Mouse (Mus musculus) cerebellum, adult 18-20 months (tissue): ENCODE measurements around the gene Ate1.
A peak's percentile ranks its signal among the peaks of the same experiment; 100 is the strongest.
"Not testable (repeated sequence)": the region's sequence is repeated elsewhere in the genome, so short reads cannot be mapped to it uniquely, and the experiment has no call there.

Source experiments
- DNase-seq, 2 experiments: peaks; one replicate each; pipeline ENCODE4 v3.0.0; 2021

The Ate1 gene

DNA sequence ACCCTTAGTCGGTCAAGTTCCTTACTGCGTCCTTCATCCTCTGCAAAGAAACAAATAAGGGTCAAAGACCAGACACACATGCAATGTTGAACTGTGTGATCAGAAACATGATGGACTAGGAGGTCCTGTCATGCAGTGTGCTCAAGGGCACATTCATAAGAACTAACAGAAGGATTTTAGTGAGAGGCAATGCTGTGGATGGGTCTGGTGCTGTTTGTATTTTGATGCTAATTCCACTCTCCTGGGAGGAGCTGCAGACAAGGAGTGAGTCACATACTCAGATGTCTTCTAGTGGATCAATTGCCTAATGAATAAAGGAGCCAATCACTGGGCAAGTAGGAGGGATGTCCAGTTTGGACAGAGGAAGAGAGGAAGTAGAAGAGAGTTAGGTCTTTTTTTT, 125.5 kb downstream of the Ate1 start:
- DNase-seq: no peak

DNA sequence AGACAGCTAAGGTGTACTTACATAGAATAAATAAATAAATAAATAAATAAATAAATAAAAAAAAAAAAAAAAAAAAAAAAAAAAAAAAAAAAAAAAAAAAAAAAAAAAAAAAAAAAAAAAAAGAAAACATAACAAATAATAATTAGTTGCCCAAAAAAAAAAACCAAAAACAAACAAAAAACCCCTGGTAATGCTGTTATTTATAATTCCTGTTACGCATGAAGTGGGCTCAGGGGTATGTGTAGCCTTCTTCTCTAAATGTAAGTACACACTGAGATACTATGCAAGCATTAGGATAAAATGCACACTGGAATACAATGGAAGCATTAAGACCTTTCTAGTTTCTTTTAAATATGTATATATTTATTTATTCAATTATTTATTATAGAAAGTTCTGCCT, 130.1 kb downstream of the Ate1 start:
- DNase-seq: not testable (repeated sequence)

GRCm38 (mm10) chr7:130386308-130386707, 133.9 kb downstream of the Ate1 start:
- no peak for DNase-seq

DNA sequence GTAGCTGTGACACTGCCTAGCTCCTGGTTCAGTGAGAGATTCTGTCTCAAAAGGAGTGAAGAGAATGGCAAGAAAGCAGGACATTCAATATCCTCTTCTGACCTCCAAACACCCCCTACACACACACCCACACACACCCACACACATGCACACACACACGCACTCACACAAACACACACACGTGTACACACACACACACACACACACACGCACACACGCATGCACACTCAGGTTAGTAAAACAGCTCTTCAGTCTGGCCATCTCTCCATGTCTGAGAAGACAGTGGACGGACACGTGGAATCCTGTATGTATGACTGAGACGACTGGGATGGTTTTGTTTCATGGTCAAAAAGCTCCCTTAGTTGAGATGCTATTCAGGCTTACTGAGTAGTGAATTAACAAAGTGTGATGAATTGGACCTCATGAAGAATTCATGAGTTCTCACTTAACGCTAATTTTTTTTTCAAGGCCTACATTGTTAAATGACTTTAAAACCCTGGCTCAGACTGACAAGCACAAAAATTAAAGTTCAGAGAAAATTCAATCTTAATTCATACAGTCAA, 134.4 kb downstream of the Ate1 start:
- DNase-seq: no peak

DNA sequence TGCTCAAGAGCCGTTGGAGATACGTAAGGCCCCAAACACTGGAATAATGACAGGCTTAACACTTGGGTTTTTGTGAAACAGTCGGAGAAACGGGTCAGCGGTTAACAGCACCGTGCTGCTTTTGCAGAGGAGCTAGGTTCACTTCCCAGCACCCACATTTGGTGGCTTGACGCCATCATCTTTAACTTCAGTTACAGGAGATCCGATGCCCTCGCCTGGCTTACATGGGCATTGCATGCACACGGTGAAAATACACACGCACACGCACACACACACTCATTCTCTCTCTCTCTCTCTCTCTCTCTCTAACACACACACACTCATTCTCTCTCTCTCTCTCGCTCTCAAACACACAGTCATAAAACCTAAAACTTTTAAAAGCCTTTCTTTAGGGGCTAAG, 138.0 kb downstream of the Ate1 start:
- DNase-seq: no peak

DNA sequence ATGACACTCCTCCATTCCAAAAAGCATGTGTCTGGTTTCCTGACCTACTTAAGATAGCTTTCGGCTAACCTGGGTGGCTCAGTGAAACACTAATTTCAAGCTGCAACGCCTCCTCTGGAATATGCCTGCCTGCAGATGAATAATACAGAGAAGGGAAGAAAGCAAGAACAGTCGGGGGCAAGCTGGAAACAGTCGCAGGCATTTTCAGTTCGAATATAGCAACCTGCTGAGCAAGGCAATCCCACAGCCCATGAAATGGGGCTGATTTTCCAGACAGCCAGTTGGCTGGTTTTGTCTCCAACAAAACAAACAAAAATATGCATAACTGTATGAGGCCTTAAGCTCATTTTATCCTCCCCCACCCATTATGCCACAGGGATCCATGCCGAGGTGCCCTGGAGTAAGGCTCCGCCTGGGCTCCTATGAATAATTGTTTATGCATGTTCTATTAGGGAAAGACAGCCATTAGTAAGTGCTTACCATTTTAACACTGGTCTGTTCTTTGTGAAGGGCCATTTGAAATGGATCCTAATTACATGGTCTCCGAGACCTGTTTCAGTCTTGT, 138.7 kb downstream of the Ate1 start:
- no peak for DNase-seq

DNA sequence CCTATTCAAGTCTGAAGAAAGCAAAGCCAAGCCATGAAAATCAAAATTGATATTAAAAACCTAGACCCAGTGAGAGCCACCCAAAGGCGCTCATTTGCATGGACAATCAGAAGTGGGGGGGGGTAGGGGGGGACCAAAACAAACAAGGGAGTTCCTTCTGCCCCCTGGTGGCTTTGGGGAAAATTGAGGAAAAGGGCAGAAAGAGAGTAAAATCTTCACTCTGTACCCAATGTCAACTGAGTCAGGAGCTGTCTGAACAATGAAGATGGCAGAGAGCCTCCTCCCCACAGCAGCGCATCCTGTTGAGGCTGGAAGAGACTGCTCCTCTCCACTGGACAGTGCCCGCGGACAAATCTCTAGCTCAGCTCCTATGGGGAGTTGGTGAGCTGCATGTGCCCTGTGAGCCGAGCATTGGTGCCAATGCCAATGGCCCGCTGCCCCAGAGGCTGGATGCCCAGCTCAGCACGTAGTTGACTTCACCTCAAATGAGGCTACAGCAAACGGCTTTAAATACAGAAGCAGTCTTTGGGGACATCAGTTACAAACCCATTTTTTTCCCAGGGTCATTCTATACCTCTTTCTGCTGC, 139.3 kb downstream of the Ate1 start:
- peak; percentile 81 for DNase-seq

DNA sequence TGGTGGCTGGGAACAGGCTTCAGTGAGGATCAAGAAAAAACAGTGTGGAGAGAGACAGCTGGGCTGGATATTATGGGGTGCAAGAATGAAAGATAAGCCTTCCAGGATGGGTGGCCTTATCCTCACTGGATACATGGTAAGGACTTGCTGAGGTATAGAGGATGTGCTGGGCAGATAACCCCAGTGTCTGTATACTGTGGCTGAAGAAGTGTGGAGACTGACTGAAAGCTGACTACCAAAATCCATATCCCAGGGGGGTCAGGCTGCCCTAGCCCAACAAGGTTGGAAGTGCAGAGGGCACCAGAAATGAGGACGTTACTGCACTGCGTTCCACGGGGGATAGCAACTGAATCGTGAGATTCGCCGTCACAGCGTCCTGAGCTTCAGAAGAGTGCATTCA, 139.8 kb downstream of the Ate1 start:
- no peak for DNase-seq

- DNase-seq: no peak
Measured at GRCm38 (mm10) chr7:130379886-130380285, 140.3 kb downstream of the Ate1 start.

GRCm38 (mm10) chr7:130378308-130378707, 141.9 kb downstream of the Ate1 start:
- DNase-seq: no peak

GRCm38 (mm10) chr7:130374311-130374710, 145.9 kb downstream of the Ate1 start:
- no peak for DNase-seq

- no peak for DNase-seq
Measured at GRCm38 (mm10) chr7:130368827-130369641, 151.1 kb downstream of the Ate1 start.

DNA sequence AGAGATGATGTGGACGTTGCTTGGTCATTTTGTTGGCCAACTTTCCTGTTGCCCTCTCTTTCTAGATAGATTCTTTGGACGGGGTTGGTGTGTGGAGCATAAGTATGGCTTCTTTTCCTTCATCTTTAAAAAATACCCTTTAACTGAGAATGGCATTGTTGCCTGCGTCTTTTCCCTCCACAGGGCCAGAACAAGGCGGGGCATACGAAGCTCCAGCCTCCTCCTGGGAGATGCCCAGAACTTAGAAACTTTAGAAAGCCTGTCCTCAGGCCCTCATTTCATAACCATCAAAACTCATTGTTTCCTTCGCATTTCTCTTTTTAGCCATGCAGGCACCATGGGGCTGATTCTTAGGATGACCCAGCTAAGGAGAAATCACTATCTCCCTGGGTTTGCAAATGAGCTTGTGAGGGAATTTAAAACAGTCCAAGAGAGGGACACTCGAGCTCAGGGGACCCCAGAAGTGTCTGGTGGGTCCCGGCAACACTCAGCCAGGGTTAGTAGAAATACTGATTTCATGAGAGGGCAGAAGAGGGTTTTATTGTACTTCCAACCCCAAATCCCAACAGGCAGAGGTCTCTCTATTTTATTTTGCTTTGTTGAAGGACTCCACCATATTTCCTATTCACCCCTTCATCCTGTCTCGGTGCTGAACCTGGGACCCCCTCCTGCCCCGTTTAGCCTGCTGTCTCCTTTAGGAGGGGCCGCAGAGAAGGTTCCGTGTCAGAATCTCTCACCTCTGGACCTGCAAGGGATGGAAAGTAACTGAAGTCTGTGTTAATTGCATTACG, 151.9 kb downstream of the Ate1 start:
- no peak for DNase-seq

DNA sequence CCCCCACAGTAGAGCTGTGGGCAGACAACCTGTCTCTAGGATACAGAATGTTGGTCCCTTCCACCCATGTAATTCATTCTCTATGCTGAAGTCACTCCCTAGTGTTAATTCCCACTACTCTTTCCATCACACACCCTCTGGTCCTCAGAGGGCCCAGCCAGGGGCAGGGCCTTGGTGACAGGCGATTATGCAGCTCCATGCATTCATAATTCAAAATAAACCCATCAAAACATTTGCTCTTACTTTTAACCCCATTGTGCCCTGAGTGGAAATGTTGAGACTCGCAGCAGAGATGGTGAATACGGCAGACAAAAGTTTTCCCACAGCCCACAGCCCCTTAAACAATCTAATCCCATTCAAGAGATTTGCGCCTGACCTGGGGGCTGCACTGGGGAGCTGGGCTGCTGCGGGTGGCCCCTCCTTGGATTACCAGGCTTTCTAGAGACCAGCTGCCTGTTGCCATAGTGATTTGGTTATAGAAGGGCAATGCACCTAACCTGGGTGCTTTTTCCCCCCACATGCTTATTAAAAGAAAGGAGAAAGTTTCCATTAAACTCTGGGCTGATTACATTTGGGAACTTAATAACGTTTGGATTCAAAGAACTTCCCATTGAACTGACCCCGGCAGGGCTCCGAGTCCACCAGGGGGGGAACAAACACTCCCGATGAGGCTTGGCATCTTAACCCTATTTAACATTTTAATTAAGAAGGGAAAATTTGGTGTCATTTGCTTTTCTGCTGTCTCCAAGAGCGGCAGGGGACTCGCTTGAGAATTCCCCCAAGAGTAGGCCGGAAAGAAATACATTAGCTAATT, 152.7 kb downstream of the Ate1 start:
- no peak for DNase-seq

DNA sequence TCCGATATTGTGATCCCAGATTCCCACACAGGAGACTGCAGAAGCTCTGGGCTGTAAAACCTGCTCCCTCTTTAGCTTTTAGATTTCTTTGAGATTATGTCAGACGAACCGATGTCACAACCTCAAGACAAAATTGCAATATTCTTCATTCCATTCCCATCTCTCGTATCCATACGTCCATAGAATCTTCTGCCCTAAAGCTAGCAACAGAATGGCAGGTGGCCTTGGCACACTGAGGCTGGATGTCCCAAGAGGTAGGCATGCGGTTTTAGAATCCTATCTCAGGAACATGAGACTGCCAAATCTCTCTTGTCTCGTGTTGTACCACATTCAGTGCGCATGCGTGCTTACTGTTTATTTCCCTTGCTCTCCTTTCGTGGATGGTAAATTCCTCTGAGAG, 154.5 kb downstream of the Ate1 start:
- DNase-seq: no peak
